Mouse (Mus musculus) heart, embryonic 13.5 days (tissue): Measurements from ENCODE around the gene Ncoa7. TPM values are rescaled to one million over a fixed set of nuclear protein-coding genes. Genes with fewer than 3 reads are reported as not detected.
A peak's percentile ranks its signal among the peaks of the same experiment; 100 is the strongest.

Source experiments
- ATAC-seq: fragments of 200-750 bp; cut with Nextera tagmentation; 2 replicates; pipeline ENCODE4 v1.8.0; 2017; ENCODE audit warnings: moderate TSS enrichment; ENCODE audit not compliant: insufficient number of reproducible peaks, low FRiP score, low TSS enrichment; ENCODE audit errors: extremely low read depth
- H3K27ac ChIP-seq: fragments of 300-500 bp; sonication (generic); replicated peaks from 2 replicates; pipeline ENCODE4 v1.5.1; 2015; ENCODE audit warnings: moderate library complexity, mild to moderate bottlenecking, inconsistent platforms
- H3K27me3 ChIP-seq: fragments of 300-500 bp; sonication (generic); replicated peaks from 2 replicates; pipeline ENCODE4 v1.6.1; 2015; ENCODE audit warnings: mild to moderate bottlenecking, inconsistent platforms
- H3K36me3 ChIP-seq: fragments of 300-500 bp; sonication (generic); 2 replicates; pipeline ENCODE4 v1.6.1; 2015; ENCODE audit warnings: mild to moderate bottlenecking, inconsistent platforms
- H3K4me1 ChIP-seq: fragments of 300-500 bp; sonication (generic); 2 replicates; pipeline ENCODE4 v1.6.1; 2015; ENCODE audit warnings: inconsistent platforms
- H3K4me2 ChIP-seq: fragments of 300-500 bp; sonication (generic); 2 replicates; pipeline ENCODE4 v1.6.1; 2015; ENCODE audit warnings: inconsistent platforms, mild to moderate bottlenecking, moderate library complexity
- H3K4me3 ChIP-seq: fragments of 300-500 bp; sonication (generic); 2 replicates; pipeline ENCODE4 v1.5.1; 2015; ENCODE audit warnings: moderate library complexity, mild to moderate bottlenecking, inconsistent platforms
- H3K9ac ChIP-seq: fragments of 300-500 bp; sonication (generic); 2 replicates; pipeline ENCODE4 v1.6.1; 2015; ENCODE audit warnings: inconsistent platforms, mild to moderate bottlenecking, moderate library complexity
- H3K9me3 ChIP-seq: fragments of 300-500 bp; sonication (generic); 2 replicates; pipeline ENCODE4 v1.6.1; 2016; ENCODE audit warnings: inconsistent platforms
- WGBS: fragments of 180-500 bp; shearing (Covaris S2); methylation state at CpG from one replicate; pipeline ENCODE4 v1.1.7; 2015; ENCODE audit warnings: mixed read lengths; 5-methylcytosine and 5-hydroxymethylcytosine counted together
- polyA plus RNA-seq: library from polyadenylated mRNA; unstranded; fragments of >200 nt; fragmentation: Nextera tagmentation; extraction: Ambion mirVana; gene quantifications from 2 replicates; pipeline ENCODE4 v1.2.1, GENCODE M21; 2015

Ncoa7 gene
- 7.1 and 7.2 TPM in 2 replicates for polyA plus RNA-seq

GRCm38 (mm10) chr10:30802681-30803586, at the start of gene Ncoa7:
TSS of gene Ncoa7 (minus strand) at chr10:30803326.
- no peaks in the 10 kb centered on the region for H3K9me3 ChIP-seq
- H3K4me3 ChIP-seq = peak within 1 kb of the TSS; percentile 92
- H3K27ac ChIP-seq = peak within 1 kb of the TSS; percentile 96
- H3K4me2 ChIP-seq = peak within 1 kb of the TSS; percentile 78
- H3K27me3 ChIP-seq = no peaks in the 10 kb centered on the region
- peak; percentile 87 for ATAC-seq
- WGBS = under 1% methylated on average over 76 of the region's 89 CpGs
- H3K36me3 ChIP-seq = no peaks in the 10 kb centered on the region
- H3K4me1 ChIP-seq = peaks cover 17% of the 10 kb centered on the region
- H3K9ac ChIP-seq = peak within 1 kb of the TSS; percentile 93

GRCm38 (mm10) chr10:30845101-30845825, 42.1 kb upstream of the Ncoa7 start:
- no peaks in the 10 kb centered on the region for H3K36me3 ChIP-seq
- H3K9me3 ChIP-seq = no peaks in the 10 kb centered on the region
- peak overlapping the region; percentile 92 for H3K27ac ChIP-seq
- WGBS = 24% methylated on average over 13 of the region's 13 CpGs
- H3K4me1 ChIP-seq = peaks cover 42% of the 10 kb centered on the region
- H3K4me3 ChIP-seq = peak overlapping the region; percentile 3; the same call in 1 of the 2 replicates
- peak overlapping the region; percentile 78 for H3K4me2 ChIP-seq
- ATAC-seq = no peak
- peak overlapping the region; percentile 83 for H3K9ac ChIP-seq
- H3K27me3 ChIP-seq = peaks cover 42% of the 10 kb centered on the region

- H3K27ac ChIP-seq = peak overlapping the region; percentile 92
- no peaks in the 10 kb centered on the region for H3K9me3 ChIP-seq
- peaks cover 43% of the 10 kb centered on the region for H3K27me3 ChIP-seq
- WGBS = 5% methylated on average over 30 of the region's 30 CpGs
- peak overlapping the region; percentile 78 for H3K4me2 ChIP-seq
- H3K4me3 ChIP-seq = peak overlapping the region; percentile 82
- no peaks in the 10 kb centered on the region for H3K36me3 ChIP-seq
- peak overlapping the region; percentile 83 for H3K9ac ChIP-seq
- peaks cover 42% of the 10 kb centered on the region for H3K4me1 ChIP-seq
- ATAC-seq = no peak
Measured at GRCm38 (mm10) chr10:30844191-30845010, 41.3 kb upstream of the Ncoa7 start.

- Histone ChIP-seq H3K27ac (peak overlapping the region; percentile 92), H3K4me1 (peaks cover 44% of the 10 kb centered on the region), H3K4me3 (peak overlapping the region; percentile 82), H3K9me3 (no peaks in the 10 kb centered on the region), H3K36me3 (no peaks in the 10 kb centered on the region), H3K9ac (peak overlapping the region; percentile 83), H3K27me3 (peaks cover 43% of the 10 kb centered on the region), H3K4me2 (peak overlapping the region; percentile 78)
- ATAC-seq = no peak
- WGBS = under 1% methylated on average over 21 of the region's 21 CpGs
Measured at GRCm38 (mm10) chr10:30843438-30844190, 40.5 kb upstream of the Ncoa7 start.

DNA sequence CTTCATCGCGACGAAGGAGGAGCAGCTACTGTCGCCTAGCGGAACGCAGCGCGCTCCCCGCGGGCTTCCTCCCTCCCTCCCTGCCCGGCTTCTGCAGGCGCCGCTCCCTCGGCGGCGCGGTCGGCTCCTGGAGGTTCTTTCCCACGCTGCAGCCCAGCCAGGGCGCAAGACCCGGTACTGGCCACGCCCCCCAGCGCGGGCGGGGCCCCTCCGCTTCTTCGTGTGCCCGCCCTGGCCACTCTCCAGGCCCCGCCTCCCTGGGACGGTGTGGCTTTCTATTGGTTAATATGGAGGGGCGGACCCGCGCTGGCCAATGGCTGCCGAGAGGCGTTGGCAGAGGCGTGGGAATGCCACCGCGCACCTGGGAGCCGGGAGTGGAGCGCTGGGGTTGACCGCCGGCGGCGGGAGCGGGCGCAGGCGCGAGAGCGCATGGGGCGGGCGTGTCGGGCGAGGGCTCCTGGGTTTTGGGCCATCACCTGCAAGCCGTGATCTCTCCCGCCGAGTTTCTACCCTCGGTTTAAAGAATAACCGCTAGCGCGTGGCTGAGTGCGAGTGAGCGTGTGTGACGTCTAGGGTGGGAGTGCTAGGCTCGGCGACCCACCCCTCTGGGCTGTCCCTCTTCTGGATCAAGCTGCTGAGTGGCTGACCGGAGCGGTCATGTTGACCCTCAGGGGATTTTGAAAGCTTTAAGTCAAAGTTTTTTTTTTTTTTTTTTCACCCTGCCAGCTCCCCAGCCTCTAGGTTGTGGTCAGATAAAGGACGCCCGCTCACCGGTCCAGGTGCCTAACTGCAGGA, 39.7 kb upstream of the Ncoa7 start, which contains the start of gene Hey2:
Gene Hey2, minus strand, starts transcription at position 159 of the 795 bp plus-strand sequence.
- Histone ChIP-seq H3K36me3 (no peaks in the 10 kb centered on the region), H3K9ac (peak within 1 kb of the TSS; percentile 96), H3K4me3 (peak within 1 kb of the TSS; percentile 82), H3K4me1 (peaks cover 47% of the 10 kb centered on the region), H3K4me2 (peak within 1 kb of the TSS; percentile 78), H3K27ac (peak within 1 kb of the TSS; percentile 94), H3K9me3 (no peaks in the 10 kb centered on the region), H3K27me3 (peaks cover 43% of the 10 kb centered on the region)
- WGBS = under 1% methylated on average over 70 of the region's 70 CpGs
- ATAC-seq = peak; percentile 97

GRCm38 (mm10) chr10:30842228-30842627, 39.1 kb upstream of the Ncoa7 start:
- under 1% methylated on average over 29 of the region's 29 CpGs for WGBS

DNA sequence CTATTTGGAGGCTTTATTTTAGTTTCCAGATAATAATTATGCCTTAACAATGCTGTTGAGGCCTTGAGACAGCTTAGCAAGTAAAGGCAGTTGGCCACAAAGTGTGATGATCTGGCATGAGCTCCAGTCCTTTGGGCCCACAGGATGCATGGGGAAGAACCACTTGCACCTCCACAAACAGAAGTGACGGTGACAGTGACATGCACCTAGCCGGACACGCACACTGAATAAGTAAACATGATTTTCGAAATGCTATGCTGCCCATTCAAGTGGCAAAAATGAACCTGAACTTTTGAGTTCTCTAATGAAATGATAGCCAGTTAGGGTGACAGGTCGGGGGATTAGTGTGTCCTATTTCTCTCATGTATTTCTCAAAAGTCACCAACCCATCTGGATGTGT, 37.7 kb upstream of the Ncoa7 start:
- Histone ChIP-seq H3K9me3 (no peaks in the 10 kb centered on the region), H3K27me3 (peaks cover 30% of the 10 kb centered on the region), H3K9ac (peak overlapping the region; percentile 96), H3K4me1 (peaks cover 36% of the 10 kb centered on the region), H3K36me3 (peaks cover 15% of the 10 kb centered on the region), H3K4me3 (peak overlapping the region; percentile 82), H3K4me2 (peak overlapping the region; percentile 78), H3K27ac (peak overlapping the region; percentile 94)
- WGBS = 53% methylated on average over 5 of the region's 5 CpGs
- ATAC-seq = no peak

More at GRCm38 (mm10) chr10:30842228-30842627, 39.1 kb upstream of the Ncoa7 start:
- peak overlapping the region; percentile 78 for H3K4me2 ChIP-seq
- peaks cover 43% of the 10 kb centered on the region for H3K27me3 ChIP-seq
- peaks cover 1% of the 10 kb centered on the region for H3K36me3 ChIP-seq
- no peaks in the 10 kb centered on the region for H3K9me3 ChIP-seq
- H3K9ac ChIP-seq = peak overlapping the region; percentile 96
- peak overlapping the region; percentile 82 for H3K4me3 ChIP-seq
- H3K27ac ChIP-seq = peak overlapping the region; percentile 94
- peaks cover 47% of the 10 kb centered on the region for H3K4me1 ChIP-seq
- ATAC-seq = peak; percentile 26; the same call in 1 of the 2 replicates

DNA sequence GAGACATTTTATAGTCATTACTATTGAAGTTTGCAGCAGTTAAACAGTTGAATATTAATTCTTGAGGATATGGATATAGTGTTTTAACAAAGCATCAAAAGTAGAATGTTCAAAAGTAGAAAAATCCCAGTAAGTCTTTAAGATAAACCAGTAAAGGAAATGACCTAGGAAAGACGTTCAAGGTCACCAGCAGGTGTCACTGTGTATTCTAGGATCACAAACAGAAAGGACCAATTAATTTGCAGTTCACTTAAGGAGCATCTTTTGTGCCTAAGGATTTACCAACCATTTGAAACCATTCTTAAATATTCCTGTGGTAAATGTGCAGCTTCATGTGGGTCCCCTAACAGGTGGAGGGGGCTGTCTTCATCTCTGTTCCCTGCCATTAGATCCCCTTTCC, 35.1 kb upstream of the Ncoa7 start:
- no peaks in the 10 kb centered on the region for H3K9me3 ChIP-seq
- WGBS = 5% methylated on average over 1 of the region's 1 CpGs
- H3K4me2 ChIP-seq = peak overlapping the region; percentile 67
- peak overlapping the region; percentile 81 for H3K9ac ChIP-seq
- peaks cover 16% of the 10 kb centered on the region for H3K4me1 ChIP-seq
- H3K36me3 ChIP-seq = peaks cover 42% of the 10 kb centered on the region
- H3K27ac ChIP-seq = peak overlapping the region; percentile 79
- peaks cover 11% of the 10 kb centered on the region; the same call in 1 of the 2 replicates for H3K27me3 ChIP-seq
- peak overlapping the region; percentile 52 for H3K4me3 ChIP-seq
- ATAC-seq = no peak

- Histone ChIP-seq H3K36me3 (peaks cover 4% of the 10 kb centered on the region; the same call in 1 of the 2 replicates), H3K27ac (no peak overlapping the region), H3K27me3 (no peaks in the 10 kb centered on the region), H3K4me3 (no peak overlapping the region), H3K9ac (no peak overlapping the region), H3K4me2 (no peak overlapping the region), H3K9me3 (no peaks in the 10 kb centered on the region), H3K4me1 (0 out of 2 replicates have a peak, but pooled peaks cover 6% of the 10 kb centered on the region)
- 0% methylated on average over 1 of the region's 1 CpGs for WGBS
- no peak for ATAC-seq
Measured at GRCm38 (mm10) chr10:30825049-30825448, 21.9 kb upstream of the Ncoa7 start.
